Mouse (Mus musculus) heart, postnatal 0 days (tissue): ENCODE results near the gene Olfr802.

Experiments
- CTCF ChIP-seq: IDR thresholded peaks from 2 replicates; pipeline ENCODE4 v1.5.1; 2016; ENCODE audit warnings: antibody characterized with exemption, control low read depth, low read depth
- EP300 ChIP-seq: IDR thresholded peaks from 2 replicates; pipeline ENCODE4 v1.6.1; 2016; ENCODE audit warnings: antibody characterized with exemption, low read depth

DNA sequence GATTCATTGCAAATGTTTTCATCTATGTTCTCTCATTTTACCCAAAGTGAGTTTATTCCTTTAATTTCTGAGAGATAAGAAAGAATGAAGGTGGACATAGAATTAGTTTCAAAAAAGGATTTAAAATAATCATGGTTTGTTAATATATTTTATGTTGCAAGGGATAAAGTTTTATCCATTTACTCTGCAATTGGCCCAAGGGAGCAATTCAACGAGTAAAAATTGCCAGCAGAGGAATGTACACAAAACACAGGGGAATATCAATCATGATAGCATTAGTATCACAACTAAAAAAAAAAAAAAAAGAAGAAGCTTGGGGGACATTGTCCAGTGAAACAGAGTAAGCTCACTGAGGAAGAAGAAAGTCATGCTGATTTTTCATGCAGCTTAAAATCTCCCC, at the start of gene Olfr802:
- TF ChIP-seq CTCF (no peak), EP300 (no peak)
